Mouse (Mus musculus): Measurements from ENCODE around the gene Car9. TPM values are rescaled to one million over a fixed set of nuclear protein-coding genes. Genes with fewer than 3 reads are reported as not detected.

Car9 gene
- polyA plus RNA-seq, 1 experiment from 2014 or later = 0.85 TPM

DNA sequence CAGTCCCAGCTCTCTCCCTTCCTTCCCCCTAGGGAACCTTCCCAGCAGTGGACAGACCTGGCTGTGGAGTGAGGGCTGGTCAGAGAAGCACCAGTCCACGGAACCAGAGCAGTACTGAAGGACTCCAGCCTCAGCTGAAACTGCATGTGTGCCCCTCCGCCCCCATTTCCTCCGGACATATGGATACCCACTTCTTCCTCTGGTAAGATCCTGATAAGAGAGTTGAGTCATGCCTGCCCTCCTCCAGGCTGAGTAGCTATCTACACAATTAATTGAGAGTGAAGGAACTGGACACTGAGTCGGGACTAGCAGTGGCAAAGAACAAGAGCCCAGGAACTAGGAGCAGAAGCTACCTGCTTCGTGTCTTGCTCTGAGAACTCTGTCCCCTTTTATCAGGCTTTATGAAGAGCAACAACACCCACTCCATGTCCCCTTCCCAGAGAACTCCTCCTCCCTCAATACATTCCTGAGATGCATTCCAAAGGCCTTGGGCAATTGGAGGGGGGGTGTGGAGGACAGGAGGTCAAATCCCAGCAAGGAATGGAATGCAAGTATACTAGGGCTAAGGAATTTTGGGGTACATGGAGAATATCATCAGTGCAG lies 51.4 kb downstream of the Car9 start:
- Histone ChIP-seq H3K36me3 (peaks cover 48% of the 10 kb centered on the region), H3K4me2 (peak overlapping the region; percentile 89), H3K9ac (peak overlapping the region; percentile 89), H3K4me3 (replicated peaks) (peak overlapping the region; percentile 72), H3K4me1 (replicated peaks) (peaks cover 52% of the 10 kb centered on the region), H3K27me3 (no peaks in the 10 kb centered on the region), H3K9me3 (replicated peaks) (no peaks in the 10 kb centered on the region), H3K27ac (peak overlapping the region; percentile 99)
- DNase-seq = peak; percentile 36
- no peak for ATAC-seq (ENCODE audit: low read depth)
- 9% methylated on average over 5 of the region's 5 CpGs for WGBS (ENCODE audit: insufficient replicate concordance)

GRCm38 (mm10) chr4:43558631-43559356 lies 52.0 kb downstream of the Car9 start:
- Histone ChIP-seq H3K36me3 (peaks cover 44% of the 10 kb centered on the region), H3K9me3 (replicated peaks) (no peaks in the 10 kb centered on the region), H3K27ac (peak overlapping the region; percentile 99), H3K4me1 (replicated peaks) (peaks cover 59% of the 10 kb centered on the region), H3K4me3 (replicated peaks) (peak overlapping the region; percentile 72), H3K27me3 (no peaks in the 10 kb centered on the region), H3K9ac (peak overlapping the region; percentile 89), H3K4me2 (peak overlapping the region; percentile 89)
- 6% methylated on average over 13 of the region's 13 CpGs for WGBS (ENCODE audit: insufficient replicate concordance)
- ATAC-seq (ENCODE audit: low read depth) (no peak), DNase-seq (peak; percentile 41)

DNA sequence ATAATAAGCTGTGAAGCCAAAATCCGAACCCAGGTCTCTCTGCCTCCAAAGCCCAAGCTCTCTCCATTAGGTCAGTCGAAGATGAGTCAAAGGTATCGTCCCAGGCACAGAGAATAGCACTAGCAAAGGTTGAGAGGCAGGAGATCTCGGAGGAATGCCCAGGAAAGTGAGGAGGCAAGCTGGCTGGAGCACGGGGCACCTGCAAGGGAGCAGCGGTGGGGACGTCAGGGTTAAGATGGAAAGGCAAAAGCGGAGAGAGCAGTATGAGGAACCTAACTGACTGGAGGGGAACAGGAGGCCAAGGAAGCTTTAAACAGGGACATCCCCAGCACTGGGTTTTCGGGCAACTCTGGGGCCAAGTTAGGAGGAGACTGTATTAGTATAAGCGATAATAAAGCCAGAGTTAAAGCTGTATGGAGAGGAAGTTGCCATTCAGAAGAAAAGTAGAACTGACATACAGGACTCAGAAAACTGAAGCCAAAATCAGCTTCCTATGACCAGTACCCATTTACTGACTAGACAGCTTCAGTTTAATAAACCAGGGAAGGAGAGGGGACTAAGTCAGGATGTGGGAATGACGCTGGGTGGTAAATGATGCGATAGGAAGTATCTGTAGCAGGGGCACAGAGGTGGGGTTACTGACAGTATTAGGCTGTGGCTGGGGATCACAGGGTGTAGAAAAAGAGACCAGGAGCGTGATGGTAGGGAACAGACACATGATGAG lies 52.9 kb downstream of the Car9 start:
- 20% methylated on average over 13 of the region's 13 CpGs for WGBS (ENCODE audit: insufficient replicate concordance)
- ATAC-seq (ENCODE audit: low read depth) (no peak), DNase-seq (no peak)

DNA sequence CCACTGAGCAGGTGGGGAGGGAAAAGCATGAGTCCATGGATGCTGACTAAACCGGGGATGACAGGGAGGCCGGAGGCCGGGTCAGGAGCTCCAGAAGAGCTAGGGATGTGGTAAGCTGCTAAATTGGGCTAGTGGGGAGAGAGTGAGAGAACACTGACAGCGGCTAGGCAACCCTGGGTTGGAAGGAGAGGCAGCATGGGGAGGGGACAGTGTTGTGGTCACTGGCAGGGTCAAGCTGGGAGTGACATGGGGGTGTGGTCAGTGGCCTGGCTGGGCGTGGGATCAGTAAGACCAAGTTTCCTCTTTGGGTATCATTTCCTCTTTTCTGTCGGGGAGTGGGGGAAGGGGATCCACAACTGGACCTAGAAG lies 53.5 kb downstream of the Car9 start:
- H3K4me1 ChIP-seq (replicated peaks) = peaks cover 64% of the 10 kb centered on the region
- H3K4me3 ChIP-seq (replicated peaks) = peak overlapping the region; percentile 72
- peak; percentile 31 for DNase-seq
- no peaks in the 10 kb centered on the region for H3K9me3 ChIP-seq (replicated peaks)
- no peak for ATAC-seq (ENCODE audit: low read depth)
- WGBS (ENCODE audit: insufficient replicate concordance) = 6% methylated on average over 6 of the region's 6 CpGs
- H3K27ac ChIP-seq = peak overlapping the region; percentile 99
- peaks cover 37% of the 10 kb centered on the region for H3K36me3 ChIP-seq
- no peaks in the 10 kb centered on the region for H3K27me3 ChIP-seq
- peak overlapping the region; percentile 89 for H3K9ac ChIP-seq
- peak overlapping the region; percentile 89 for H3K4me2 ChIP-seq

More for the DNA sequence above, 52.9 kb downstream of the Car9 start:
- Histone ChIP-seq H3K4me1 (replicated peaks) (peaks cover 64% of the 10 kb centered on the region), H3K27ac (peak overlapping the region; percentile 99), H3K9me3 (replicated peaks) (no peaks in the 10 kb centered on the region), H3K4me2 (peak overlapping the region; percentile 89), H3K4me3 (replicated peaks) (peak overlapping the region; percentile 72), H3K27me3 (no peaks in the 10 kb centered on the region), H3K9ac (peak overlapping the region; percentile 89), H3K36me3 (peaks cover 37% of the 10 kb centered on the region)

GRCm38 (mm10) chr4:43560976-43561375 lies 54.2 kb downstream of the Car9 start:
- Histone ChIP-seq H3K4me2 (peak overlapping the region; percentile 89), H3K27me3 (no peaks in the 10 kb centered on the region), H3K36me3 (peaks cover 37% of the 10 kb centered on the region), H3K27ac (peak overlapping the region; percentile 99), H3K9ac (peak overlapping the region; percentile 89), H3K4me3 (replicated peaks) (peak overlapping the region; percentile 72), H3K4me1 (replicated peaks) (peaks cover 64% of the 10 kb centered on the region), H3K9me3 (replicated peaks) (no peaks in the 10 kb centered on the region)
- DNase-seq (no peak), ATAC-seq (ENCODE audit: low read depth) (no peak)
- WGBS (ENCODE audit: insufficient replicate concordance) = 4% methylated on average over 2 of the region's 2 CpGs

DNA sequence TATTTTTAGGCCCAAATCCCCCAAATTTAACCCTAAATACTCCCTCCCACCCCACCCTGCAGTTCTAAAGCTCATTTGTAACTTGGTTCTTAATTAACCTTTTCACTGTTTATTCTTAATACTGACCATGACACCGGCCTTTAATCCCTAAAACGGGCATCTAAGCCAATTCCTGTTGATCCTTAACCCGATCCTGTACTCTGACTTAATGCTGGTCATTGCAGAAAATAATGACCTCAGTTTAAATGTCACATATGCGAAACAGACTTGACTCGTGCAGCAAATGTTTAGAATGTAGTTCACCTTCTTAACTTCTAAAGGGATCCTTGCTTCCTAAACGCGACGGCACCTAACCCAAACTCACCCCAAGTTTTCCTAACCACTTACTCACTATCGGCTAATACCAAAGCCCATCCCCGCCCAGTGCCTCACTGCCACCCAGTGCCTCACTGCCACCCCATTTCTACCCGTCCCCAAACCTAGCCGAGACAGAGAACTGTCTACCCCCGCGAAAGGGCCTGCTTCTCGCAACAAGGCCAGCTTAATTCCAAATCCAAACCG lies 54.8 kb downstream of the Car9 start:
- DNase-seq (peak; percentile 67), ATAC-seq (ENCODE audit: low read depth) (peak; percentile 71)
- peaks cover 62% of the 10 kb centered on the region for H3K4me1 ChIP-seq (replicated peaks)
- H3K4me3 ChIP-seq (replicated peaks) = peak overlapping the region; percentile 72
- peak overlapping the region; percentile 99 for H3K27ac ChIP-seq
- no peaks in the 10 kb centered on the region for H3K27me3 ChIP-seq
- H3K9ac ChIP-seq = peak overlapping the region; percentile 89
- no peaks in the 10 kb centered on the region for H3K9me3 ChIP-seq (replicated peaks)
- H3K36me3 ChIP-seq = peaks cover 37% of the 10 kb centered on the region
- H3K4me2 ChIP-seq = peak overlapping the region; percentile 89
- 1% methylated on average over 16 of the region's 16 CpGs for WGBS (ENCODE audit: insufficient replicate concordance)

GRCm38 (mm10) chr4:43561997-43562768 lies 55.4 kb downstream of the Car9 start, which contains the start of the genes Creb3 and Tln1:
Creb3 (plus strand) TSS chr4:43562332.
Tln1 (minus strand) TSS chr4:43562691.
- H3K4me3 ChIP-seq (replicated peaks) = peak within 1 kb of the TSS; percentile 72
- under 1% methylated on average over 62 of the region's 62 CpGs for WGBS (ENCODE audit: insufficient replicate concordance)
- H3K27ac ChIP-seq = peak within 1 kb of the TSS; percentile 99
- H3K9ac ChIP-seq = peak within 1 kb of the TSS; percentile 89
- ATAC-seq (ENCODE audit: low read depth) (peak; percentile 87), DNase-seq (peak; percentile 94)
- H3K27me3 ChIP-seq = no peaks in the 10 kb centered on the region
- H3K36me3 ChIP-seq = peaks cover 37% of the 10 kb centered on the region
- peak within 1 kb of the TSS; percentile 89 for H3K4me2 ChIP-seq
- H3K4me1 ChIP-seq (replicated peaks) = peaks cover 57% of the 10 kb centered on the region
- H3K9me3 ChIP-seq (replicated peaks) = no peaks in the 10 kb centered on the region

DNA sequence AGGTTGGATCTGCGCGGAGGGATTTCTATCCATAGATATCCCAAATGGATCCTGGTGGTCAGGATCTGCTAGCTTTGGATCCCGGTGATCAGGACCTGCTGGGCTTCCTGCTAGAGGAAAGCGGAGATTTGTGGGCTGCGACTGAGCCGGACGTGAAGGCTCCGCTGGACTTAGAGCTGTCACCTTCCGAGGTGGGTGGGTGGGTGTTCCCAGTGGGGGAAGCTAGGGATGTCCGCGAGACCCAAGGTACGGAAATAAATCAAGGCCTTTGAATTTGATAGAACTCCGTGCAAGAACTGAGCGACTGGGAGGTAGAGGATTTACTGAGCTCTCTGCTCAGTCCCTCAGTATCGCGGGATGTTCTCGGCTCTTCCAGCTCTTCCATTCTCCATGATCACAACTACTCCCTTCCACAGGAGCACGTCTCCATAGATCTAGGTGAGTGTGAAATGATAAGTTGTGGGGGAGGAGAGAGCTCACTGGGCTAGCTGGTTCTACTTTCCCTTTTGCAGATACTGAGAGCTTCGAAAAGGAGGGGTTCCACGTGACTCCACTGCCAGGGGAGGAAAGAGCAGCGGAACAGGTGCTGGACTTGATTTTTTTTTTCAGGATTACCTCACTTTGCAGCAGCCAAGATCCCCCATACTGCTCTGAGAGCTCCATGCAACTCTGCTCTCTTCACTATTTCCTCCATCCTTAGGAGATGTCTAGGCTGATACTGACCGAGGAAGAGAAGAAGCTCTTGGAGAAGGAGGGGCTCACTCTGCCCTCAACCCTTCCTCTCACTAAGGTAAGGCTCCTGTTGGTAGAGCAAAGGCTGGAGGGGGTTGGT lies 56.2 kb downstream of the Car9 start:
- DNase-seq (no peak), ATAC-seq (ENCODE audit: low read depth) (no peak)
- 2% methylated on average over 22 of the region's 22 CpGs for WGBS (ENCODE audit: insufficient replicate concordance)
- H3K36me3 ChIP-seq = peaks cover 37% of the 10 kb centered on the region
- H3K9ac ChIP-seq = peak overlapping the region; percentile 89
- H3K9me3 ChIP-seq (replicated peaks) = no peaks in the 10 kb centered on the region
- no peaks in the 10 kb centered on the region for H3K27me3 ChIP-seq
- H3K4me1 ChIP-seq (replicated peaks) = peaks cover 49% of the 10 kb centered on the region
- peak overlapping the region; percentile 99 for H3K27ac ChIP-seq
- peak overlapping the region; percentile 89 for H3K4me2 ChIP-seq
- peak overlapping the region; percentile 72 for H3K4me3 ChIP-seq (replicated peaks)

Data from liver, embryonic 13.5 days (tissue).